Mouse (Mus musculus): ENCODE measurements around the gene Smcr8.
"Not testable (repeated sequence)": the region's sequence is repeated elsewhere in the genome, so short reads cannot be mapped to it uniquely, and the experiment has no call there.

Gene Smcr8

DNA sequence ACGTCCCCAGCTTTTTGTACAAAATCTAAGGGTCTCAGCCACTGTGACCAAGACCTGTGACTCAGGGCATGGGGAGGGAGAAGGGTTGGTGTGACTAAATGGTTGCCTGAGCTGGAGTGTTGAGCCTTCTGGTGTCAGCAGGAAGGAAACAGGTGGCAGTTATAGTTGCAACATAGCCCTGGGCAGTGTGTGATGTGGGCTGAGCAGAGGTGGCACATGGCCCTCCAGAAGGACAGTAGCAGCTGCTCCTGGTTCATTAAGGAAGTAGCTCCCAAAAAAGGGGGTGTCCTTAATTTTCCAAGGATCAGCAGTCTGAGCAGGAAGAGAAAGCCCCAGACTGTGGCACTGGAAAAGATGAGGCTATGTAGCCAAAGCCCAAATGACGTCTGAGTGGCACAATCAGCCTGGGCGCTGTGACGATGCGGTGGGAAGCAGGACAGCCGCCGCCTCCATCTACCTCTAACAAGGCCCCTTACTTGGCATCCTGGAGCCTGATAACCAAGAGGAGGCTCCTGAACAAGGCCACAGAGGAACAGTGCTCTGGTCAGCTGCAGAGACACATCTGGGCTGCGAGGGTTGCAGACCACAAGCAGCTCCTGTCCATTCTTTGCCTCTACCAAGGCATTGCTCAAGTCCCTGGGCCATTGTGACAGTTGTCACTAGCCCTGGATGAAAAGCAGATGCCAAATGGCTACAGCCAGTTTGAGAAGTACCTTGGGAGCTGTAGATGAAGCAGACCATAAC is 7.0 kb downstream of the Smcr8 start:
- DNase-seq, result no peak

DNA sequence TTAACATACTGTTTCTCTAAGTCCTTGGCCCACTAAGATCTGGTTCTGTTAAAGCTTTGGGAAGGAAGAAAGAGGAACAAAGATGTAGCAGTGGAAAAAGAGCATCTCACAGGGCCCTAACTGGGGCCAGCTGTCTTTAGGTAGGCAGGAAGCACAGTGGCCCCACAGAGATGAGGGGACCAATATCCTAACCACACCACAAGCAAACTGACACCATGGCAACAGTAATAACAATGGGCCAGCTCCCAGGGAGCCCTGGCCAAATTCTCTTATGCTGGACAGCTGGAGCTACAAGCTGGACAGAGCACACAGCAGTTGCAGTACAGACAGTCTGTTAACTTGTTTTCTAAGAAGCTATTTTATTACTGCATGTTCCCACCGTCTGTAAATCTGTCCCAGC is 10.3 kb downstream of the Smcr8 start:
- DNase-seq, result no peak

DNA sequence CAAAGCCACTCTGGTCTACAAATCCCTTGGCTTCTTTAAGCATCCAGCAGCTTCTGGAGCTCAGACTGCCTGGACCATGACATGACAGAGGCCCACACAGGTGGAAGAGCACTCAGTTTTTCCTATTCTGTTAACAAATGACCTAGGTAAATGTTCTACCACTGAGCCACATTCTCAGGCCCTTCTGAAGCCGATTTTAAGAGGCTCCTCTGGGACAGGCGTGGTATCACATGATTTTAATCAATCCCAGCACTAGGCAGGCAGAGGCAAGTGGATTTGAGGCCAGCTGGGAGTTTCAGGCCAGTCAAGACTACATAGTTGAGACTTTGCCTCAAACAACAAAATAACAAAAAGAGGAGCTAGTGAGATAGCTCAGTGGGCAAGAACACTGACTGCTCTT is 13.1 kb downstream of the Smcr8 start:
- DNase-seq, result no peak

- no peak for DNase-seq
Observed at GRCm38 (mm10) chr11:60796342-60796741, 19.0 kb downstream of the Smcr8 start.

DNA sequence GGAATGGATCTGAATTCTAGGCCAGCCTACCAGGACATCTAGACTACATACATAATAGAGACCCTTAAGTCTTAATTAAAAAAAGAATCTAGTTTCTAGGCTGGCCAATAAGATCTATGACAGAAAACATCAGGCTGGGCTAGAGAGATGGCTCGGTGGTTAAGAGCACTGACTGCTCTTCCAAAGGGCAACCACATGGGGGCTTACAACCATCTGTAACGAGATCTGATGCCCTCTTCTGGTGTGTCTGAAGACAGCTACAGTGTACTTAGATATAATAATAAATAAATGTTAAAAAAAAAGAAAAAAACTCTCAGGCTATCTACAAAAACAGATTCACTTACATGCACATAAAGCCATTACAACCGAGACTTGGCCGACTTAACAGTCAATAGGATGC is 22.7 kb downstream of the Smcr8 start:
- no peak for DNase-seq

- no peak for DNase-seq
Observed at GRCm38 (mm10) chr11:60800892-60801291, 23.6 kb downstream of the Smcr8 start.

DNA sequence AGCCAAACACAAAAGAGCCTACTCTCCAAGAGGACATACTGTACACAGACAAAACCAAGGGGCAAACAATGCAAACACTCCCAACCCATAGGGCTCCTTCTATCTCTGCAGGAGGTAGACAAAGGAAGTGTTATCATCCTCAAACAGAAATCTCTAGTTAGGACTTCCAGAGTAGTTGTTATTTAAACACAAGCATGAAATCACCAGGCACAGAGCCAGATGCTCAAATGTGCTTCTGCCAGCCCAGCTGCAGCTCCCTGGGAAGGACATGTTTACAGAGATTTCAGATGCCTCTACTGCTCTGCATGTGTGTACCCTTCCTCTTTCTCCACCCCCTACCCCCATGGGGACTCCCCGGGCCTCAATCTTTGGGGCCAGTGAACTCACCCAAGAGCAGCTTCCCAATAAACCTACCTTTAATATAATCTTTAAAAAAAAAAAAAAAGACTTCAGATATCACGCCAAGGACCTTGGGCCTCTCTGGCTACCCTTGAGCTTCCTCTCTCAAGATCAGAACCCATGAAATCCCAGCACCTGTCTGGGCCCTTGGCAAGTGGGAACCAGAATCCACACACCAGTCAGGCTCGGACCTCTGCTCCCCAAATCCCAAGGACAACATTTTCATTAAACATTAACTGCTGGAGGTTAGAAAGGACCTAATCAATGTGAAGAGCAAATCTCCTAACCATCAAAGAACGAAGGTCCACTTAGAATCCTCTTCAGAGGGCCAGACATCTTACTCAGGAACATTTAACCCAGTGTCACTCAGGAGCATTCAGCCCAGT is 31.2 kb downstream of the Smcr8 start:
- DNase-seq, result peak; percentile 64

- DNase-seq, result peak; percentile 56
Observed at GRCm38 (mm10) chr11:60809546-60809945, 32.2 kb downstream of the Smcr8 start.

DNA sequence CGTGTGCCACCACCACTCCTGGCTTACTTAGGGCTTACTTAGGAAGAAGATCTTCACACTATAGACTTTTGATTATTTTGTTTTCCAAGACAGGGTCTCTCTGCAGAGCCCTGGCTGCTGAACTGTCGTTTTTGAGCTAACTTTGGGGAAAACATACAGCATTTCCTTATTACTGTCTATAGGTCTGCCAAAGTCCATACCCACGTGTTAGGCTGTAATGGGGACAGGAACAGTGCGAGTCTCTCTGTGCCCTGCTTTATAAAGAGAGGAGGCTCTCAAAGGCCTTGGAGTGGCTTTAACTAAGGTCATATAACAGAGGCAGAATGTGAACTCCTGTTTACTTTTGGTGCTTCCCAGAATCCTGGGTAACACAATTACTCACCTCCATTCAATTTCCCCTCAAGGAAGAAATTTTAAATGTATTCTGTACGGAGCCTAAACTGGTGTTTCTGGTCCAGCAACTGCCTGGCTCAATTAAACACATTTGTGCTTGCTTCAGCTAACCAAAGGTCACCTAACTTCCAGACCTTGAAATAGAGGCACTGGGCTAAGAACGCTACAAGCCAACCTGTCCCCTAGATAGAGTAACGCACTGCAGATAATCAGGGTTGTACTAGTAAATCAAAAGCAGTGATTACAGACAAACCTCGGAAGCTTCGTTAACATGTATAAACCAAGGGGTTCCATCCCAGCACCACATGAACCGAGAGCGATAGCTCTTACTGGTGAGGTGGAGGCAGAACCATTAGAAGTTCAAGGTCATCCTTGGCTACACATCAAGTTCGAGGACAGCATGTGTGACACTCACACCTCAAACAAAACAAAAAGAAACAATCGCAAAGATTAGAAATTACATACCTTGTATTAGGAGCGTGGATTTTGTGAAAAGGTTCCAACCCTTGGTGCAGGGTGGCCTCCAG is 33.0 kb downstream of the Smcr8 start:
- DNase-seq, result peak; percentile 65

DNA sequence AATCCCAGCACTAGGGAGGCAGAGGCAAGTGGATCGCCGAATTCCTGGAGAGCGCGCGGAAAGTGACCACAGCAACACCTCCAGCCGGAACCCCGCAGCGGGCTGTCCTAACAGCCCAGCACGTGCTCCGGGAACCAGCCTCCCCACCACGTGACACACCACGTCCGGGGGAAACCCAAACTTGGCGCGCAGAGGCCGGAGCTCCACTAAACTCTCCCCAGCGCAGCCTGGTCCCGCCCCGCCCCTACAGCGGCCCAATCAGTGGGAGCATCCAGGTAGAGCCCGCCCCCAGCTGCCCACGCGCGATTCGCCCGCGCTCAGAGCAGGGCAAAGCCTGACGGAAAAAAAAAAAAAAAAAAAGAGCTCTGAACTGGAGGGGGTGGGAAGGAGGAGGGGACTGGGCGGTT is 33.7 kb downstream of the Smcr8 start:
- DNase-seq, result peak; percentile 95

GRCm38 (mm10) chr11:60811618-60812017 is 34.3 kb downstream of the Smcr8 start, which contains the start of gene Shmt1:
TSS of gene Shmt1 (minus strand) at chr11:60811718.
- not testable (repeated sequence) for DNase-seq

DNA sequence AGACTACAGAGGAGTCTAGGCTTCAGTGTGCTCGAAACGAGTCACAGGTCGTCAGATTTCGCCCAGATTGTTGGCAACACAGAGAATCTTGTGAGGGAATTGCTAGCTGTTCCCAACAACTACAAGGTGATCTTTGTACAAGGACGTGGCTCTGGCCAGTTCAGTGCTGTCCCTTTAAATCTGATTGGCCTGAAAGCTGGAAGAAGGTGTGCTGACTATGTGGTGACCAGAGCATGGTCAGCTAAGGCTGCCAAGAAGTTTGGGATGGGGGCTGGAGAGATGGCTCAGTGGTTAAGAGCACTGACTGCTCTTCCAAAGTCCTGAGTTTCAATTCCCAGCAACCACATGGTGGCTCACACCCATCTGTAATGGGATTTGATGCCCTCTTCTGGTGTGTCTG is 39.1 kb downstream of the Smcr8 start:
- no peak for DNase-seq

DNA sequence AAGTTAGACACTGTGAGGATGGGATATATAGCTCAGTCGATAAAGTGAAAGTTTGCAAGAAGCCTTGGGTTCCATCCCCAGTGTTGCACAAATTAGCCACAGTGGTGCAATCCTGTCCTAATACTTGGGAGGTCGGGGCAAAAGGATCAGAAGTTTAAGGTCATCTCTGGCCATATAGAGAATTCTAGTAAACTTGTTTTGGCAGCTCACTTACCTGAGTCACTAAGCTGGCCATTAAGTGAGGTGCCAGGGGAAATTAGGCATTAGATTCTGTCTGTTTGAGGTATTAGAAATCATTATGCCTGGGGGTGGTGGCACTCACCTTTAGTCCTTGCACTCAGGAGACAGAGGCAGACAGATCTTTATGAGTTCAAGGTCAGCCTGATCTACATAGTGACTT is 46.4 kb downstream of the Smcr8 start:
- no peak for DNase-seq

- peak; percentile 34 for DNase-seq
Observed at GRCm38 (mm10) chr11:60825191-60825590, 47.9 kb downstream of the Smcr8 start.

DNA sequence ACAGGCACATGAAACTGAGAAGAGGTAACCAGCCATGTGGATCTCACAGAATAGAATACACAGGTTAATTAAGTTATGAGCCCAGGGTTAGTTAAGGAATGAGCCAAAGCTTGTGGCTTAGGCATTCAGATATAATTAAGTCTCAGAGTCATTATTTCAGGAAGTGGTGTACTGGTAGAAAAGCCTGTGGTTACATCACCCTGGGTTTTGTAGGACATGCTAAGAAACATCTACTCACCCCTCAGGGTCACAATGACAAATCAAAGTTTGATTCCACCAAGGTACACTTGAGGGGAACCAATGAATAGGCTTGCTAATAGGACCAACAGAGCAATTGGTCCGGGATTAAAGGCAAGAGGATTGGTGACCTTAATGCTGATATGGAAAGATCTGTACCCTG is 49.4 kb downstream of the Smcr8 start:
- no peak for DNase-seq

DNA sequence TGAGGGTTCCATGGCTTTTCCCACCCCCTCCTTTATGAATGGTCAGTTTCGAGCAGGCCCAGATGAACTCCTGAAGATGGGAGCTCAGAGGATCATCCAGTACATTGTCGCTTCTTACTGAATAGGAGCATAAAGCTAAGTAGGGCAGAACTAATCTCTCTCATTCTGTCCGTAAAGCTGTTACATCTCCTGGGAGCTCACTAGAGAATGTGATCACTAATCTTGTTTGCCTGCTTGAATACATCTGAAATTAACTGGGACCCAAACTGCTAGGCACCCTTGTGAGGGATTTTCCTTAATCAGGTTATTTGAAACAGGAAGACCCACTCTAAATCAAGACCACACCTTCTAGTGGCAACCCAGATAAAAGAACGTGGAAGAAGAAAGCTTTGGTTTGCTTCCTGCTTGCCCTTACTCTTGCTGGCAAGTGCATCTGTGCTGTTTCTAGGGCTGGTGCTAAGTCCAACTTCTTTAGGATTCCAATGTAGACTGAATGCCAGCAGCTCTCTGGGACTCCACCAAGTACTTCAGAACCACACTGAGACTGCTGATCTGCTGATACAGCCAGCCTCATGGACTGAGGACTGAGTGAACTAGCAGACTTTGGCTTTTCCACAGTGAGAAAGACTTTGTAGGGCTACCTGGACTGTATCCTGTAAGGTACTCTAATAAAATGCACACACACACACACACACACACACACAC is 50.1 kb downstream of the Smcr8 start:
- no peak for DNase-seq

DNA sequence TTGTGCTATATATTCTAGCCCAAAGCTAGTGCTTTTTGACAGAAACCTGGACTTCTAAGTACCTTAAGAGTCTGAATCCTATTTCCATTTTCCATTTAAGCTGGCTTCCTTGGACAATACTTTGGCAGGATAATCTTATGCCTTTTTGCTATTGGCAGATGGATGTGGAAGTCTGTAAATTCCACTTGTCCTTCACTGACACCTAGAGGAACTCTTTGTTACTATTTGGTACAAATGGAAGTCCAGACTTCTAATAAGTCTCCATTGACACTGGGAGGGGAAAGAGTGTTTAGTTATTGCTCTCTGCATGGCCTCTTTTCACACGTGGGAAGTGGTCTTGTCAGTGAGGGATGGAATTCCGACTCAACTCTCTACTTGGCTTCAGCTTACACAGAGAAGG is 51.6 kb downstream of the Smcr8 start:
- no peak for DNase-seq

DNA sequence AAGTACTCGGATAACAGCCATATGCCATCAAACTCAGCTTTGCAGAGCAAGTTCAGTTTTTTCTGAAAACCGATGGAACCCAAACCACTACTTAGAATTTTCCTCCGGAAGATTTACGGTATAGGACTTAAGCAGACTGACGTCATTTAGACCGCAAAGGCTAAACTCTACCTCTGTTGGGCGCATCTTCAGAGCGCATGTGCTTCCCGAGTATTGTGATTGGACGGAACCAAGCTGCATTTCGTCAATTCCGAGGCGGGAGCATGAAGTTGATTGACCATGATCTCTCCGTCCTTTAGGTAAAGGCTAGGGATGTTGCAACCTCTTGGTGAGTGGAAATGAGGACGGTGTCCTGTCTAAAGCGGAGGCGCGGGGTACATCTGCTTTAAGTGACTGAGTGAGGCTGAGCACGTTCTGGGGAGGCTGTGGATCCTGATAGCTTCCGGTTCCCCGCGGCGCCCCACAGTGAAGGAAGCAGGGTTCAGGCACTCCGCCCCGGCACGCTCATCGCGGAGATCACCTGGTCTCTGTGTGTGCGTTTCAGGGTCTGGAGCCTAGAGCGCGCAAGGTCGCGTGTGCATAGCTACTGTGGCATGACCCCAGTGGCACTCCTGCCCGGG is 53.2 kb downstream of the Smcr8 start, which contains the start of gene Dhrs7b:
Dhrs7b (plus strand) TSS at position 199 of the 620 bp plus-strand sequence.
- DNase-seq, result peak; percentile 87

DNA sequence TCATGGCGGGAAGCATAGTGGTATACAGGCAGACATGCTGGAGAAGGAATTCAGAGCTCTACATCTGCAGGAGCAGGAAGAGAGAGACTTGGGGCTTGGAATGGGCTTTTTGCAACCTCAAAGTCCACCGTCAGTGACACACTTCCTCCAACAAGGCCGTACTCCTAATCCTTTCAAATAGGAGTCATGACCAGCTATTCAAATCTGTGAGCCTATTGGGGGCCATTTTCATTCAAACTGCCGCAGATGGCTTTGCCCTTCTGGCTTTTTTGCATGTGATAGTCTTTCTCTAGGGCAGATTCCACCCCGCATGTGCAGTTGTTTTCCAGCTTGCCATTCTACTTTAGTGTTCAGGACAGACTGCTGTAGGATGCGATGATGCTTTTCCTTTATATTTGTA is 59.6 kb downstream of the Smcr8 start:
- no peak for DNase-seq
